Mouse (Mus musculus) intestine, embryonic 15.5 days (tissue): Measurements from ENCODE around the gene 1810062G17Rik. TPM values are rescaled to one million over a fixed set of nuclear protein-coding genes. Genes with fewer than 3 reads are reported as not detected.

Experiments used
- ATAC-seq: fragments of 200-750 bp; cut with Nextera tagmentation; 2 replicates; pipeline ENCODE4 v1.8.0; 2017; ENCODE audit warnings: moderate TSS enrichment, moderate library complexity
- H3K27ac ChIP-seq: fragments of 300-500 bp; sonication (generic); 2 replicates; pipeline ENCODE4 v1.5.1; 2015; ENCODE audit warnings: mild to moderate bottlenecking, inconsistent platforms
- H3K27me3 ChIP-seq: fragments of 300-500 bp; sonication (generic); replicated peaks from 2 replicates; pipeline ENCODE4 v1.6.1; 2015; ENCODE audit warnings: inconsistent platforms
- H3K36me3 ChIP-seq: fragments of 300-500 bp; sonication (generic); 2 replicates; pipeline ENCODE4 v1.6.1; 2015; ENCODE audit warnings: inconsistent platforms
- H3K4me1 ChIP-seq: fragments of 300-500 bp; sonication (generic); replicated peaks from 2 replicates; pipeline ENCODE4 v1.6.1; 2015; ENCODE audit warnings: inconsistent platforms
- H3K4me2 ChIP-seq: fragments of 300-500 bp; sonication (generic); replicated peaks from 2 replicates; pipeline ENCODE4 v1.6.1; 2015; ENCODE audit warnings: mild to moderate bottlenecking, inconsistent platforms
- H3K4me3 ChIP-seq: fragments of 300-500 bp; sonication (generic); replicated peaks from 2 replicates; pipeline ENCODE4 v1.5.1; 2015; ENCODE audit warnings: inconsistent platforms
- H3K9ac ChIP-seq: fragments of 300-500 bp; sonication (generic); 2 replicates; pipeline ENCODE4 v1.6.1; 2015; ENCODE audit warnings: inconsistent platforms
- H3K9me3 ChIP-seq: fragments of 300-500 bp; sonication (generic); 2 replicates; pipeline ENCODE4 v1.6.1; 2016; ENCODE audit warnings: inconsistent platforms
- WGBS: fragments of 180-500 bp; shearing (Covaris S2); methylation state at CpG from one replicate; pipeline ENCODE4 v1.1.7; 2015; 5-methylcytosine and 5-hydroxymethylcytosine counted together
- polyA plus RNA-seq: library from polyadenylated mRNA; unstranded; fragments of >200 nt; fragmentation: Nextera tagmentation; extraction: Ambion mirVana; gene quantifications from 2 replicates; pipeline ENCODE4 v1.2.1, GENCODE M21; 2015

Gene 1810062G17Rik
- 1.8 and 2.2 TPM in 2 replicates for polyA plus RNA-seq

DNA sequence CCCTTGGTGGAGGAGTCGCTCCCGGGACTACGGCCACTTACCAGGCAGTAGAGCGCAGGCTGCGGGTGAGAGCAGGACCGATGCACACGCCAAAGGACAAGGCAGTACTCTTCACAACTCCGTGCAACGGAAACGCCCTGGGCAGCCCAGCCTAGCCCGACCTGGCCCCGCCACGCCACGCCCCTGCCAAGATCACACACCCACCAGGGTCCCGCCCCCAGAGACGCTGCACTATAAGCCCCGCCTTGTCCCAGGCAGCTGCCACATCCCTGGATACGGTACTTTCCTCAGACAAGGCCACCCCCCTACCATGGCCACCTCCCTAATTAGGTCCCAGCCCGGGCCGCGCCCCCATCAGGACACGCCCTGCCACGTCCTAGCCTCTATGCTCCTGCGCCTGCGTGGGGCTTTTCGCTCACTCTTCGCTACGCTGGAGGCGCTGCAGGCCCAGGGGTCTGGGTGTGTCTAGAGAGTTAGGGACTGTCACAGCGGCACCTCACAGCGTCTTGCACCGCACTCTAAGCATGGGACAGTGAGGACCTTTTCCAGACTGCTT, at the start of gene 1810062G17Rik, which contains the start of gene Anxa5:
TSS of gene 1810062G17Rik (plus strand) at position 406 of the 556 bp plus-strand sequence.
TSS of gene Anxa5 (minus strand) at position 363 of the 556 bp plus-strand sequence.
- H3K9me3 ChIP-seq = no peaks in the 10 kb centered on the region
- H3K27ac ChIP-seq = peak within 1 kb of the TSS; percentile 90
- no peaks in the 10 kb centered on the region for H3K27me3 ChIP-seq
- WGBS = under 1% methylated on average over 32 of the region's 32 CpGs
- H3K9ac ChIP-seq = peak within 1 kb of the TSS; percentile 66
- H3K4me2 ChIP-seq = peak within 1 kb of the TSS; percentile 84
- peak within 1 kb of the TSS; percentile 75 for H3K4me3 ChIP-seq
- H3K4me1 ChIP-seq = no peaks in the 10 kb centered on the region
- peak; percentile 99 for ATAC-seq
- H3K36me3 ChIP-seq = no peaks in the 10 kb centered on the region

DNA sequence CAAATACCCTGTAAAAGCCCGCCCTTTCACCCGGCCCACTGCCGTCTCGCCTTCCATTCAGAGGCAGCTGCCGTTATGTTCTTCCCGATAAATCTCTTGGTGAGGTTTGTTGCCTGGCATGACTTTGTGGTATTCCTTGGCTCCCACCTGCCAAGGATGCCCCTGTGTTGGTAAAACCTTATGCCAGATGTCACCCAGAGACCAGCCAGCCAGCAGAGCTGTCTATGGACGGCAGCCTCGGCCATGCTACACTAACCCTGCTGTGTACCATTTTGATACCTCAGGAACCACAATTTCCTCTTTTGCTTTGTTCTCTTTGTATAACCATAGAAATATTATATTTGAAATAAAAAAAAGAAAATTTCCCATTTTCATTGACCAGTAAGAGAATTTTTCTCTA, 48.4 kb upstream of the 1810062G17Rik start:
- Histone ChIP-seq H3K27me3 (no peaks in the 10 kb centered on the region), H3K4me3 (no peak overlapping the region), H3K4me1 (no peaks in the 10 kb centered on the region), H3K9me3 (no peaks in the 10 kb centered on the region), H3K27ac (no peak overlapping the region), H3K4me2 (no peak overlapping the region), H3K9ac (no peak overlapping the region), H3K36me3 (no peaks in the 10 kb centered on the region)
- 93% methylated on average over 8 of the region's 8 CpGs for WGBS
- no peak for ATAC-seq

DNA sequence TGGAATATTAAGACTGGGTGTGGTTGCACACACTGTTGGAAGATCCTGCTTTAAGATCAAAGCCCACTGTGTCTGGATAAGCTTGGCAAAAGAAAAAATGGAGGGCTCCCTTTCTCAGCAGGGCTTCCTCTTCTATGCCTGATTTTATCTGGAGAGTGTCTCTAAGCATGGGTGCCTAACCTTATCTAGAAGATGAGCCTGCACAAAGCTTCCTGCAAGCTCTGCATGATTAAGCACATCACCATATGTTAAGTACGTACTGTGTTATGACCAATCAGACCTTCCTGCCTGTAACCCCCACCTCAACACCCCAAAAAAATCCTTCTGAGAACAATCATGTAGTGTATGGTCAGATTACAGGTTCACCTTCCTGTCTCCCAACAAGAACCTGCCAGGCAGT, 45.4 kb upstream of the 1810062G17Rik start:
- no peaks in the 10 kb centered on the region for H3K4me1 ChIP-seq
- WGBS = 89% methylated on average over 1 of the region's 1 CpGs
- H3K27me3 ChIP-seq = no peaks in the 10 kb centered on the region
- H3K9me3 ChIP-seq = no peaks in the 10 kb centered on the region
- no peaks in the 10 kb centered on the region for H3K36me3 ChIP-seq
- ATAC-seq = no peak
- H3K9ac ChIP-seq = no peak overlapping the region
- no peak overlapping the region for H3K27ac ChIP-seq
- no peak overlapping the region for H3K4me2 ChIP-seq
- H3K4me3 ChIP-seq = no peak overlapping the region

DNA sequence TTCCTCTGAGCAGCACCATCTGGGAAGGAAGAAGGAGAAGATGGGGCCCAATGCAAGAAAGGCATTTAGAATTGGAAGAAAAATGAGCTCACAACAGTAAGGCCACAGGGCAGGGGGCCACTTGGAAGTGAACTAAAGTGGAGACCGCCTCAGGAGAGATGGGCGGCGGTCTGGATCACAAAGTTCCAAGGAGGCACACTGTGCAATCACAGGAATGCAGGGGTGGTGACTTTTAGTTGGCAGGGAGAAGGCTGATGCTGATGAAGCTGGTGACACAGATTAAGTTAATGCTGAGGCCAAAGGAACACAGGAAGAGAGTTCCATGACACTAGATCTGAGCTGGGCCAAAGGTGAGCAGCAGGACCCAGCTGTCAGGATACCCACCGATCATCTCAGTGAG, 35.5 kb upstream of the 1810062G17Rik start:
- no peaks in the 10 kb centered on the region for H3K4me1 ChIP-seq
- H3K9me3 ChIP-seq = no peaks in the 10 kb centered on the region
- no peak overlapping the region for H3K27ac ChIP-seq
- ATAC-seq = no peak
- no peaks in the 10 kb centered on the region for H3K27me3 ChIP-seq
- H3K4me2 ChIP-seq = no peak overlapping the region
- 69% methylated on average over 4 of the region's 4 CpGs for WGBS
- no peak overlapping the region for H3K9ac ChIP-seq
- no peaks in the 10 kb centered on the region for H3K36me3 ChIP-seq
- H3K4me3 ChIP-seq = no peak overlapping the region

DNA sequence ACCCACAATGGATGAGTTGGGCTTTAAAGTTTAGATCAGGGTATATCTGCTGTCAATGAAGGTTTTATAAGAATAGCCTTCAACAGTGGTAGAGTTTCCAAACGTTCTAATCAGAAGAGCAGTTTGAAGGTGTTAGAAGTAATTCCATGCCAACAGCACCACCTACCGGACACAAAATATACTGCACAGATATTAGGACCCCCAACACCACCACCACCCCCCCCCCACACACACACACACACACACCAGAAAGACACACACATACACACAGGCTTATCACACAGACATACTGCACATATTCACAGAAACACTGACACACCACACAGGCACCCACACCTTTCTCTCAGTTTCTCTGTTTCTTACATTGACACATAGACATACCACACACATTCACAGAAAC, 33.3 kb upstream of the 1810062G17Rik start:
- peak; percentile 48 for ATAC-seq
- H3K4me1 ChIP-seq = no peaks in the 10 kb centered on the region
- H3K27ac ChIP-seq = no peak overlapping the region
- no peak overlapping the region for H3K9ac ChIP-seq
- no peak overlapping the region for H3K4me3 ChIP-seq
- WGBS = 0% methylated on average over 2 of the region's 2 CpGs
- H3K27me3 ChIP-seq = no peaks in the 10 kb centered on the region
- H3K4me2 ChIP-seq = no peak overlapping the region
- no peaks in the 10 kb centered on the region for H3K9me3 ChIP-seq
- no peaks in the 10 kb centered on the region for H3K36me3 ChIP-seq

DNA sequence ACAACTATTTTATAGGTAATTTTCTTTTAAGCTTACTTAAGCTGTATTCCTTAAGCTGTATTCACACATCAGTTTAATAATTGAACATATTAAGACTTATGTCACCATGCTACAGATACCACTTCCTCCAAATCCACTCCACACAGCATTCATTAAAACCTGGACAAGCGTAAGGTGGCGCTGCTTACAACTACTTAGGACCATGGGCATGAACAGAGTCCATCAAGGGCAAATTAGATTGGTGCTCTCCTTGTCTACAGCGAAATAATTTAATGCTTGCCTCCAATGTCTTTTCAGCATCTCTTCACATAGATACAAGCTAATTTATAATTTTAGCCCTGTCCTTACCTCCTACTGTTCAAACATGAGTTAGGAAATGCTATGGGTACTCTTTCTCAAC, 29.7 kb upstream of the 1810062G17Rik start:
- Histone ChIP-seq H3K9ac (no peak overlapping the region), H3K27ac (no peak overlapping the region), H3K4me1 (no peaks in the 10 kb centered on the region), H3K27me3 (no peaks in the 10 kb centered on the region), H3K4me2 (no peak overlapping the region), H3K9me3 (no peaks in the 10 kb centered on the region), H3K36me3 (peaks cover 9% of the 10 kb centered on the region; the same call in 1 of the 2 replicates), H3K4me3 (no peak overlapping the region)
- no peak for ATAC-seq
- WGBS = 90% methylated on average over 3 of the region's 3 CpGs

DNA sequence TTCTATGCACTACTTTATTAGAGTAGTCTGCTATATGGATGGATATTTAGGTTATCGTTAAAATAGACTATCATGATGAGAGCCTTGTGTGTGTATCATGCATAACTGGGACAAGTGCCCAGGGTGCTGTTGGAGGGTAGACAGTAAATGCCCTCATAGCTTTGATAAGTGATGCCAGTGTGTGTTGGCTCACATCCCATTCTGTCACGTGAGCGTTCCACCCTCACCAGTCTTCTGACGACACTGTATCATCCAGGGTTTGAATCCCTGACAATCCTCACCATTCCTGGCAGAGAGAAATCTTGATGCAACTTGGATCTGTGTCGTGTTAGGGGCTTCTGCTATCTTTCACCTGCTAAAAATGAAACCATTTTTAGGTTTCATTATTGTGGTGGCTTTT, 29.2 kb upstream of the 1810062G17Rik start:
- 77% methylated on average over 5 of the region's 5 CpGs for WGBS
- Histone ChIP-seq H3K4me2 (no peak overlapping the region), H3K4me3 (no peak overlapping the region), H3K9me3 (no peaks in the 10 kb centered on the region), H3K27me3 (no peaks in the 10 kb centered on the region), H3K4me1 (no peaks in the 10 kb centered on the region), H3K9ac (no peak overlapping the region), H3K36me3 (peaks cover 9% of the 10 kb centered on the region; the same call in 1 of the 2 replicates), H3K27ac (no peak overlapping the region)
- no peak for ATAC-seq

DNA sequence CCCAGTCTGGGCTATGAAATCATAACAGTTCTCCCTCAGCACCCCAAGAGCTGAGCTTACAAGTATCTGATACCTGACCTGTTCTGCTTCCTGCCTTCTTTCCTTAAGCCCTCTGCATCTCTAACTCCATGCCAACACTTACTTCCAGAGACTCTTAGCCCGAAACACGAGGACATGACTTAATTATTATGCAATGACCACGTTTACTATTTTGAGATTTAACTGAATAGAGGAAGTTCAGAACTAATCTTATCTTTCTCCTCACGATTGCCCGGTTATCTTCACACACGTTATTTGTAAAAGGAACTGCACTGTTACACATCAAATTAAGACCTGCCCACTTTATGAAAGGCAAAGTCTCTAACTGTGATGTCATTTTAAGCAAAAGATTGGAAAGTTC, 28.8 kb upstream of the 1810062G17Rik start:
- Histone ChIP-seq H3K9me3 (no peaks in the 10 kb centered on the region), H3K27me3 (no peaks in the 10 kb centered on the region), H3K36me3 (peaks cover 9% of the 10 kb centered on the region; the same call in 1 of the 2 replicates), H3K27ac (no peak overlapping the region), H3K4me2 (no peak overlapping the region), H3K4me1 (no peaks in the 10 kb centered on the region), H3K9ac (no peak overlapping the region), H3K4me3 (no peak overlapping the region)
- no peak for ATAC-seq
- 52% methylated on average over 6 of the region's 6 CpGs for WGBS

DNA sequence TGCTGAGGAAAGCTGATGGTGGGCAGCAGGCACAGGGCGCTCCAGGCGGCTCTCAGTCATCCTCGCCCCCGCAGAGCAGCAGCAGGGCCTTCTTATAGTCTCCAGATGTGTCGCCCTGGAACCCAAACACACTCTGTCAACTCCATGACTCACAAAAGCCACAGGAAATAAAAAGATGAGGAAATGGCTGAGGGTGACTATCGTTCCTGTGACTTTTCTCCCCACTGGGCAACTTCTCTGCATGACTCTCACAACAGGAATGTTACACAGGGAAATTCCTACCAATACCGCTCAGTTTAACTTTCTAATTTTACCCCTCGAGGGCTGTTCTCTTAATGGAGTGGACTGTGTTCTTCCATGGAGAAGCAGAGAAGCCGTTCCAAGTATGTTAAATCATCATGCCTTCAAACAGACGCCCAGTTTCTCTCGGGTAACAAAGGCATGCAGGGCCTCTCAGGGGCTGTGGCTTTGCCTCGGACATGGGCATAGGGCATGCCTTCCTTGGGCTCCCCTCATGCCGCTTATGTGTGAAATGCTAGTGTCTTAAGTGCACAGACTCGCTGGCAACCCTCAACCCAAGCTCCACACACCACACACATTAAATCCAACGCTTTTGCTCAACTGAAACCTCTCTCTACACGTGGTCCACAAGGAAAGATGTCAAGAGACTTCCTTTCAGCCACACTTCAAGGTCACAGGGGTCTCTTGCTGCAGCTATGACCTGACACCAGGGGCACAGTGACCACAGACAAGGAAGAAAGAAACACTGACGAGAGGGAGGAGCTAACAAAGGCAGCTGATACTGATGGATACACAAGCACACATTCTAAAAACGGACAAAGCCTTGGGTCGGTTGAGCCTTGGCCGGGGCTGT, 26.2 kb upstream of the 1810062G17Rik start:
- peaks cover 14% of the 10 kb centered on the region for H3K36me3 ChIP-seq
- ATAC-seq = no peak
- H3K27me3 ChIP-seq = no peaks in the 10 kb centered on the region
- no peaks in the 10 kb centered on the region for H3K9me3 ChIP-seq
- no peak overlapping the region for H3K4me2 ChIP-seq
- no peaks in the 10 kb centered on the region for H3K4me1 ChIP-seq
- no peak overlapping the region for H3K4me3 ChIP-seq
- 50% methylated on average over 20 of the region's 20 CpGs for WGBS
- H3K9ac ChIP-seq = no peak overlapping the region
- no peak overlapping the region for H3K27ac ChIP-seq

DNA sequence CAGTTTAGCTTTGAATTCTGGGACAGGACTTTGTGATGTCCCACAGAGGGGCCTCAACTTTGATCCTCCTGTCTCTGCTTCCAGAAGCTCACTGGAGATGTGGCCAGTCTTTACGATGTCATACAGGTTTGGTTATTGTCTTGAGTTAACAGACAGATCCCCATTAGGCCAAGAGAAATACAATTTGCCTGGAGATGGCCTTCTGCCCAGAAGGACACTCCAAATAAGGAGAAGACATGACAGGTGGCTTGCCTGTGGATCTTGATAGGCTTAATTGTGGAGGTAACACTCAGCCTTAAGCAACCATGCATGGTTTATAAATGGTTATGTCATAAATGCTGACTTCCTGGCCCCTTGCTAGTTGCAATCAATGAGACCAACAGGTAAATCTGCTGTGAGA, 23.2 kb upstream of the 1810062G17Rik start:
- no peak for ATAC-seq
- no peaks in the 10 kb centered on the region for H3K27me3 ChIP-seq
- no peak overlapping the region for H3K9ac ChIP-seq
- H3K9me3 ChIP-seq = no peaks in the 10 kb centered on the region
- no peak overlapping the region for H3K4me2 ChIP-seq
- WGBS = 65% methylated on average over 1 of the region's 1 CpGs
- H3K4me1 ChIP-seq = no peaks in the 10 kb centered on the region
- peaks cover 17% of the 10 kb centered on the region for H3K36me3 ChIP-seq
- H3K4me3 ChIP-seq = no peak overlapping the region
- no peak overlapping the region for H3K27ac ChIP-seq

DNA sequence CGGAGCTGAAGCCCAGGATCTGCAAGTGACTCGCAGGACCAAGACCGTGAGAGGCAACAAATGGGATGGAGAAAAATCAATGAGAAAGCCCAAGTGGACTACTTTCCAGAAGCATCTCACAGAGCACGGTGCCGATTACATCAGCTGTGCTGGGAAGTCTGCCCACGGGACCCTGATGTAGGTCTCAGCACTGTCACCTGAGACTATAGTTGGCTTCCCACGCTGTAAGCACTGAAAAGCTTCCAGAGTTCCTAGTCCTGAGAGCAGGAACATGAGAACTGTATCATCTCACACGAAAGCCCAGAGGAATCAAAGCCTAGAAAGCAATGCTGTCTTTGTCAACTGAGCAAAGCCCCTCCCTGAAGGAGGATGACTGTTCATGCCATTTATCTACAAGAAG, 20.6 kb upstream of the 1810062G17Rik start:
- no peak overlapping the region for H3K27ac ChIP-seq
- WGBS = 90% methylated on average over 8 of the region's 8 CpGs
- no peak overlapping the region for H3K9ac ChIP-seq
- H3K4me3 ChIP-seq = no peak overlapping the region
- no peaks in the 10 kb centered on the region for H3K9me3 ChIP-seq
- no peaks in the 10 kb centered on the region for H3K4me1 ChIP-seq
- peaks cover 12% of the 10 kb centered on the region for H3K36me3 ChIP-seq
- ATAC-seq = no peak
- H3K27me3 ChIP-seq = no peaks in the 10 kb centered on the region
- H3K4me2 ChIP-seq = no peak overlapping the region

DNA sequence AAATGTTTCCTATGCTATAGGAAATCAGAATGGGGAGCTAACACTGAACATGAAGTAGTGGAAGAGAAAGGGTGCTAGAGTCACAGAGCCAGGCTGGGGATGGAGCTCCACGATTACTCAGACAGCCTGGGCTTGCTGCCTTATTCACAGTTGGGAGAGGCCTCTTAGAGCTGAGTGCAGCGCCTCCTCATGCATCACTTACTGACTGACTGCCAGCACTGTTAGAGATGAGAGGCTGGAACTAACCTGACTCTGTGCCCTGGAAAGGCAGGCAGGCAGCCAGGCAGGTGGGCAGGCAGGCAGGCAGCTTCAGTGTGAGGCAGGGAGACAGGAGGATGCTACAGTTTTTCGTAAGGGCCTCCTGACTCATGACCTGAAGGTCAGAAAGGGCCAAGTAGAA, 20.2 kb upstream of the 1810062G17Rik start:
- Histone ChIP-seq H3K36me3 (peaks cover 9% of the 10 kb centered on the region; the same call in 1 of the 2 replicates), H3K27ac (no peak overlapping the region), H3K27me3 (no peaks in the 10 kb centered on the region), H3K4me1 (no peaks in the 10 kb centered on the region), H3K9me3 (no peaks in the 10 kb centered on the region), H3K4me2 (no peak overlapping the region), H3K9ac (no peak overlapping the region), H3K4me3 (no peak overlapping the region)
- no peak for ATAC-seq
- whole genome bisulfite sequencing = 85% methylated on average over 3 of the region's 3 CpGs
